ENCODE assay signal across 17 mouse cellular contexts in the genomic region with DNA sequence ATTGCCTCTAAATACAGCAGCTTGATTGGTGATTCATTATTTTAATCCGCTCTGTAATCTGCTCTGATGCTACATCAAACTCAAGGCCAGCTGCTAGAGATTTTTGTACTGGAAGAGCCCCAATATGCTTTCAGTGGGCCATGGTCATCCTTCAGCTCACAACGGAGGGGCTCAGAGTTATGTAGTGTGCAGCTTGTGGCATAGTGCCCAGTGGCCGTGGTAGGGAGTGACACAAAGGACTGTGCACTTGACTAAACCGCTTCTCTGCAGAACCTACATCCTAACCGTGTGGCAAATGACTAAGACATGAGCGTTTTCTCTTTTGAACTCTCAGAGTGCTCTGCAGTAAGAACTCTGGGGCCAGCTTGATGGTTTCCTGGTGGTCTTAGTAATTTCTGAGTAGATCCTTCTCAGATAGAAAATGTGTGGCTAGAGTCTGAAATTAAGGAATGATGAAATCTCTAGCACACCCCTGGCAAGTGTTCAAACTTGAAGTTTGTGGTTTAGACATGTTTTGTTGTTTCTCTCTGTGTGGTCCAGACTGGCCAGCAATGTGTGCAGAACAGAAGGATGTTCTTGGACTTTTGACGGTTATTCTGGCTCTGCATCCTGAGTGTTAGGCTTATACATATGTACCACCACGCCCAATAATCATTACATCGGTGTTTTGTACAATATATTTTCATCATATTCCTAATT.
DNase-seq lines count a peak whose midpoint lies in the region; ATAC-seq and TF ChIP-seq lines count a peak whose summit lies in the region.
"Had no signal": no experiment of that assay in that cellular context is flagged by ENCODE, and none has a peak within 500 bp of the region (broad histone marks: within the 10 kb centered on the region; RNA-seq: fewer than 3 reads in every experiment).

No protein-coding gene starts in this region.

- H3K4me3 ChIP-seq in intestine, postnatal 0 days (ENCODE audit: low read depth, low read length), result no peak overlapping the region
- no peak overlapping the region for H3K4me3 ChIP-seq in intestine, embryonic 16.5 days (ENCODE audit: low read length)
- H3K4me3 ChIP-seq: embryonic facial prominence, embryonic 12.5 days; heart, embryonic 12.5 days; limb, embryonic 15.5 days had no signal

- intact Hi-C loops in heart, postnatal 10 days (cut with DNase I), result no loop called here

- H3K9ac ChIP-seq in intestine, postnatal 0 days (ENCODE audit: low read depth, low read length), result no peak overlapping the region
- no peak overlapping the region for H3K9ac ChIP-seq in intestine, embryonic 16.5 days (ENCODE audit: low read depth, low read length)
- H3K9ac ChIP-seq: embryonic facial prominence, embryonic 12.5 days; heart, embryonic 12.5 days; limb, embryonic 15.5 days had no signal

- no peak overlapping the region for H3K4me2 ChIP-seq in intestine, postnatal 0 days (replicated peaks; ENCODE audit: low read depth)
- H3K4me2 ChIP-seq in intestine, embryonic 16.5 days (ENCODE audit: low read depth, low read length), result no peak overlapping the region
- H3K4me2 ChIP-seq: embryonic facial prominence, embryonic 12.5 days; heart, embryonic 12.5 days; limb, embryonic 15.5 days had no signal

- DNase-seq in adrenal gland, postnatal 10 days, result peak; percentile 6
- DNase-seq in adrenal gland, postnatal 25 days, result no peak
- DNase-seq in retina, adult 2 months (ENCODE audit: low read depth, low spot score), result peak; percentile 2
- no peak for DNase-seq in retina, embryonic 14.5 days (ENCODE audit: low spot score)
- DNase-seq in retina, postnatal 1 day, result peak; percentile 11
- DNase-seq in heart, postnatal 10 days, result no peak
- DNase-seq: B cell, adult 2 months; cerebellum, adult 9-11 months; gastrocnemius, postnatal 25 days; kidney, adult 9 months; midbrain, embryonic 14.5 days had no signal

- peak overlapping the region; percentile 24; the same call in 1 of the 2 replicates for H3K27ac ChIP-seq in intestine, postnatal 0 days (ENCODE audit: low read depth, low read length)
- H3K27ac ChIP-seq in intestine, embryonic 16.5 days (ENCODE audit: low read length), result no peak overlapping the region
- H3K27ac ChIP-seq: embryonic facial prominence, embryonic 12.5 days; limb, embryonic 15.5 days had no signal

- no peaks in the 10 kb centered on the region for H3K9me3 ChIP-seq in intestine, postnatal 0 days (ENCODE audit: control insufficient read depth)
- no peaks in the 10 kb centered on the region for H3K9me3 ChIP-seq in intestine, embryonic 16.5 days (ENCODE audit: control insufficient read depth, low read length)
- H3K9me3 ChIP-seq: embryonic facial prominence, embryonic 12.5 days; heart, embryonic 12.5 days; limb, embryonic 15.5 days had no signal

- no peaks in the 10 kb centered on the region for H3K36me3 ChIP-seq in intestine, postnatal 0 days (ENCODE audit: control insufficient read depth, insufficient read depth)
- no peaks in the 10 kb centered on the region for H3K36me3 ChIP-seq in intestine, embryonic 16.5 days (ENCODE audit: control insufficient read depth, insufficient read depth, low read length)
- H3K36me3 ChIP-seq: embryonic facial prominence, embryonic 12.5 days; limb, embryonic 15.5 days had no signal

- no peaks in the 10 kb centered on the region for H3K4me1 ChIP-seq in intestine, postnatal 0 days (replicated peaks; ENCODE audit: control insufficient read depth, insufficient read depth, low read length)
- no peaks in the 10 kb centered on the region for H3K4me1 ChIP-seq in intestine, embryonic 16.5 days (ENCODE audit: control insufficient read depth, insufficient read depth, low read length)
- H3K4me1 ChIP-seq: embryonic facial prominence, embryonic 12.5 days; heart, embryonic 12.5 days; limb, embryonic 15.5 days had no signal

- ATAC-seq in intestine, postnatal 0 days, result no peak
- no peak for ATAC-seq in intestine, embryonic 16.5 days
- ATAC-seq: lung, postnatal 0 days had no signal

- no peaks in the 10 kb centered on the region for H3K27me3 ChIP-seq in intestine, postnatal 0 days (replicated peaks; ENCODE audit: control insufficient read depth, insufficient read depth, low read length)
- no peaks in the 10 kb centered on the region for H3K27me3 ChIP-seq in intestine, embryonic 16.5 days (replicated peaks; ENCODE audit: control insufficient read depth, insufficient read depth, low read length)
- H3K27me3 ChIP-seq: embryonic facial prominence, embryonic 12.5 days; heart, embryonic 12.5 days; limb, embryonic 15.5 days had no signal

- 71% methylated on average over 9 of the region's 9 CpGs for WGBS in intestine, postnatal 0 days
- WGBS in intestine, embryonic 16.5 days, result 84% methylated on average over 9 of the region's 9 CpGs

- no peak for TF ChIP-seq CTCF in intestine, postnatal 0 days (IDR thresholded peaks at IDR 0.05; ENCODE audit: low read depth)

Comparison
In these comparisons a context has a peak if more than half of its experiments do, and no peak if none do; other contexts are left out.
1. DNase-seq: peak in adrenal gland, postnatal 10 days (single experiment), retina, adult 2 months (single experiment) and retina, postnatal 1 day (single experiment); none in adrenal gland, postnatal 25 days (single experiment), retina, embryonic 14.5 days (single experiment) and heart, postnatal 10 days (0 of 2).